ENCODE assay signal across 9 mouse cellular contexts in the genomic region with DNA sequence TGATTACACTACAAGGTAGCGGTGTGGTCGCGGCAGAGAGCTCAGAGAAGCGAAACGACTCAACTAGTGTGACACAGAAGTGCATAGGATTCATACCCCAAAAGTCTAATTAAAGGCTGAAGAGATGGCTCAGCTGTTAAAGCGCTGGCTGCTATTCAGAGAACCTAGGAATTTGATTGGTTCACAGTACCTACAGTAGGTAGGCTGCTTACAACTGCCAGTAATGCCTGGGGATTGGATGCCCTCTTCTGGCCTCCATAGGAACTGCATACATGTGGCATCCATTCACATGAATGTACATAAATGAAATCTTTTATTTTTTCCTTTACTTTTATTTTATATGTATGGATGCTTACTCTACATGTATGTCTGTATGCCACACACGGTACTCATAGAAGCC. TPM values are rescaled to one million over a fixed set of nuclear protein-coding genes. Genes with fewer than 3 reads are reported as not detected.
DNase-seq lines count a peak whose midpoint lies in the region; ATAC-seq and TF ChIP-seq lines count a peak whose summit lies in the region.
"Had no signal": no experiment of that assay in that cellular context is flagged by ENCODE, and none has a peak within 500 bp of the region (broad histone marks: within the 10 kb centered on the region; RNA-seq: fewer than 3 reads in every experiment).

No protein-coding gene starts in this region.

- no peak overlapping the region for H3K4me3 ChIP-seq in kidney, adult 2 months (ENCODE audit: insufficient read depth, low read depth, low read length)
- H3K4me3 ChIP-seq in kidney, embryonic 15.5 days (replicated peaks): no peak overlapping the region
- H3K4me3 ChIP-seq in G1E (ENCODE audit: low read depth, low read length): no peak overlapping the region
- H3K4me3 ChIP-seq in bone marrow, adult 2 months (replicated peaks; ENCODE audit: control insufficient read depth, low read depth, low read length): no peak overlapping the region
- no peak overlapping the region for H3K4me3 ChIP-seq in forebrain, embryonic 14.5 days (ENCODE audit: low read depth, low read length)

- no peaks in the 10 kb centered on the region for H3K27me3 ChIP-seq in kidney, adult 2 months (replicated peaks; ENCODE audit: control insufficient read depth, insufficient read depth, low read length)
- peaks cover 32% of the 10 kb centered on the region for H3K27me3 ChIP-seq in kidney, embryonic 15.5 days
- H3K27me3 ChIP-seq in G1E (ENCODE audit: insufficient read depth, low read length): peaks cover 19% of the 10 kb centered on the region
- H3K27me3 ChIP-seq in forebrain, embryonic 14.5 days (replicated peaks; ENCODE audit: control insufficient read depth, insufficient read depth, low read length): peaks cover 29% of the 10 kb centered on the region

- ATAC-seq in kidney, embryonic 15.5 days (replicated peaks; ENCODE audit: low FRiP score): no peak
- no peak for ATAC-seq in G1E (ENCODE audit: extremely low read depth, insufficient number of reproducible peaks, low FRiP score, poor library complexity, severe bottlenecking)
- ATAC-seq in forebrain, embryonic 14.5 days: peak; percentile 38; the same call in 1 of the 2 replicates

- H3K4me2 ChIP-seq in kidney, embryonic 15.5 days: no peak overlapping the region
- H3K4me2 ChIP-seq in forebrain, embryonic 14.5 days (ENCODE audit: low read length): no peak overlapping the region

- H3K9ac ChIP-seq in kidney, embryonic 15.5 days: no peak overlapping the region
- no peak overlapping the region for H3K9ac ChIP-seq in forebrain, embryonic 14.5 days (ENCODE audit: low read length)

- no peak for TF ChIP-seq POLR2A in kidney, adult 2 months (IDR thresholded peaks at IDR 0.05; ENCODE audit: low read depth, low read length)
- TF ChIP-seq POLR2A in bone marrow, adult 2 months (IDR thresholded peaks at IDR 0.05; ENCODE audit: borderline replicate concordance, control insufficient read depth, low read depth, low read length): no peak

- H3K27ac ChIP-seq in kidney, adult 2 months (ENCODE audit: insufficient read depth, low read depth, low read length): no peak overlapping the region
- H3K27ac ChIP-seq in kidney, embryonic 15.5 days: no peak overlapping the region
- no peak overlapping the region for H3K27ac ChIP-seq in bone marrow, adult 2 months (ENCODE audit: control insufficient read depth, insufficient read depth, low read depth, low read length, poor library complexity)
- no peak overlapping the region for H3K27ac ChIP-seq in forebrain, embryonic 14.5 days (ENCODE audit: low read depth, low read length)

- H3K9me3 ChIP-seq in kidney, embryonic 15.5 days (replicated peaks): no peaks in the 10 kb centered on the region
- H3K9me3 ChIP-seq in G1E (replicated peaks): peaks cover 12% of the 10 kb centered on the region
- no peaks in the 10 kb centered on the region for H3K9me3 ChIP-seq in forebrain, embryonic 14.5 days (replicated peaks; ENCODE audit: control insufficient read depth, low read length)

- intact Hi-C loops in left cerebral cortex, postnatal 25 days (cut with DNase I): no loop called here

- H3K36me3 ChIP-seq in kidney, adult 2 months (ENCODE audit: control insufficient read depth, insufficient read depth, low read length): no peaks in the 10 kb centered on the region
- H3K36me3 ChIP-seq in kidney, embryonic 15.5 days: no peaks in the 10 kb centered on the region
- peaks cover 7% of the 10 kb centered on the region for H3K36me3 ChIP-seq in G1E (replicated peaks)
- H3K36me3 ChIP-seq in forebrain, embryonic 14.5 days (ENCODE audit: control insufficient read depth, insufficient read depth, low read length): no peaks in the 10 kb centered on the region

- DNase-seq in kidney, adult 2 months: peak; percentile 81
- DNase-seq in G1E (ENCODE audit: low spot score): peak; percentile 48
- peak; percentile 73 for DNase-seq in forebrain, embryonic 14.5 days (ENCODE audit: low spot score)
- DNase-seq in left cerebral cortex, postnatal 25 days (ENCODE audit: low spot score in 2 of 2): peak; percentile 27 to 68
- peak; percentile 64 for DNase-seq in retina, postnatal 1 day
- DNase-seq in ovary, postnatal 10 days (ENCODE audit: low spot score): no peak

- H3K4me1 ChIP-seq in kidney, adult 2 months (ENCODE audit: control insufficient read depth, insufficient read depth, low read length): 0 out of 2 replicates have a peak, but pooled peaks cover 9% of the 10 kb centered on the region
- peaks cover 14% of the 10 kb centered on the region for H3K4me1 ChIP-seq in kidney, embryonic 15.5 days
- H3K4me1 ChIP-seq in G1E (ENCODE audit: insufficient read depth, low read depth, low read length): peaks cover 12% of the 10 kb centered on the region
- peaks cover 1% of the 10 kb centered on the region; the same call in 1 of the 2 replicates for H3K4me1 ChIP-seq in bone marrow, adult 2 months (ENCODE audit: control insufficient read depth, insufficient read depth, low read length)
- no peaks in the 10 kb centered on the region; the same call in 1 of the 2 replicates for H3K4me1 ChIP-seq in forebrain, embryonic 14.5 days (ENCODE audit: control insufficient read depth, insufficient read depth, low read length)

- WGBS in kidney, adult 2 months: 39% methylated on average over 7 of the region's 7 CpGs
- WGBS in kidney, embryonic 15.5 days: 36% methylated on average over 7 of the region's 7 CpGs
- WGBS in bone marrow, adult 2 months: 32% methylated on average over 7 of the region's 7 CpGs
- 31% methylated on average over 7 of the region's 7 CpGs for WGBS in forebrain, embryonic 14.5 days

- TF ChIP-seq CTCF in kidney, adult 2 months (conservative IDR thresholded peaks at IDR 0.05; ENCODE audit: insufficient read depth, insufficient read length, low read depth, low read length): peak; percentile 85
- TF ChIP-seq CTCF in G1E (IDR thresholded peaks at IDR 0.05; ENCODE audit: low read depth, low read length): peak; percentile 69; the same call in 1 of the 2 replicates
- TF ChIP-seq CTCF in bone marrow, adult 2 months (IDR thresholded peaks at IDR 0.05; ENCODE audit: control insufficient read depth, insufficient read depth, low read length): peak; percentile 34

RNA-seq across cellular contexts. Expression of gene Phlda2, which starts 3.7 kb away (rescaled TPM):
- polyA plus RNA-seq in kidney, adult 2 months (2012; rRNA removed): 46.6 and 50.2 TPM in 2 replicates
- 8.4 and 10.8 TPM in 2 replicates for polyA plus RNA-seq in kidney, embryonic 15.5 days (2015; fragmentation: Nextera tagmentation; extraction: Ambion mirVana)
- total RNA-seq in G1E (2014; fragmentation: Nextera tagmentation) (2.1 and 6.4 TPM in 2 replicates), G1E (2017) (3.2 and 3.8 TPM in 2 replicates)
- 18.7 and 22.1 TPM in 2 replicates for polyA plus RNA-seq in G1E (2012)
- 9.1 TPM in 1 of 2 replicates, not detected in the other for polyA plus RNA-seq in bone marrow, adult 2 months (2011; ENCODE audit: insufficient read depth, insufficient read length, low replicate concordance, missing spikeins)
- polyA plus RNA-seq in forebrain, embryonic 14.5 days (2014; fragmentation: Nextera tagmentation; extraction: Ambion mirVana): 0.32 TPM in 1 of 2 replicates, not detected in the other
- total RNA-seq in left cerebral cortex, postnatal 25 days (2021): not detected
- total RNA-seq: gastrocnemius, postnatal 36 days had no signal

RNA-seq across cellular contexts. Expression of gene Slc22a18, which starts 33.1 kb away (rescaled TPM):
- 1,125 and 1,412 TPM in 2 replicates for polyA plus RNA-seq in kidney, adult 2 months (2012; rRNA removed)
- 4.1 and 4.5 TPM in 2 replicates for polyA plus RNA-seq in kidney, embryonic 15.5 days (2015; fragmentation: Nextera tagmentation; extraction: Ambion mirVana)
- total RNA-seq in G1E (2014; fragmentation: Nextera tagmentation) (2.6 and 2.9 TPM in 2 replicates), G1E (2017) (3.9 and 5.0 TPM in 2 replicates)
- polyA plus RNA-seq in G1E (2012): 2.4 and 3.4 TPM in 2 replicates
- polyA plus RNA-seq in bone marrow, adult 2 months (2011; ENCODE audit: insufficient read depth, insufficient read length, low replicate concordance, missing spikeins): 3.3 TPM in 1 of 2 replicates, not detected in the other
- 0.52 and 0.66 TPM in 2 replicates for polyA plus RNA-seq in forebrain, embryonic 14.5 days (2014; fragmentation: Nextera tagmentation; extraction: Ambion mirVana)
- under 1 TPM in 1 of 2 experiments, not detected in 1; 0.78 TPM for total RNA-seq in left cerebral cortex, postnatal 25 days (2021)

RNA-seq across cellular contexts. Expression of gene Nap1l4, which starts 42.2 kb away (rescaled TPM):
- 60.2 and 68.7 TPM in 2 replicates for polyA plus RNA-seq in kidney, adult 2 months (2012; rRNA removed)
- 276 and 287 TPM in 2 replicates for polyA plus RNA-seq in kidney, embryonic 15.5 days (2015; fragmentation: Nextera tagmentation; extraction: Ambion mirVana)
- total RNA-seq in G1E (2014; fragmentation: Nextera tagmentation) (96.6 and 138 TPM in 2 replicates), G1E (2017) (146 and 158 TPM in 2 replicates)
- 59.5 and 84.7 TPM in 2 replicates for polyA plus RNA-seq in G1E (2012)
- 104 and 143 TPM in 2 replicates for polyA plus RNA-seq in bone marrow, adult 2 months (2011; ENCODE audit: insufficient read depth, insufficient read length, low replicate concordance, missing spikeins)
- 179 and 180 TPM in 2 replicates for polyA plus RNA-seq in forebrain, embryonic 14.5 days (2014; fragmentation: Nextera tagmentation; extraction: Ambion mirVana)
- total RNA-seq in left cerebral cortex, postnatal 25 days (2021): 100 to 1,000 TPM; 104 to 113 TPM

RNA-seq across cellular contexts. Expression of gene Cdkn1c, which starts 45.8 kb away (rescaled TPM):
- polyA plus RNA-seq in kidney, adult 2 months (2012; rRNA removed): 30.8 and 31.0 TPM in 2 replicates
- polyA plus RNA-seq in kidney, embryonic 15.5 days (2015; fragmentation: Nextera tagmentation; extraction: Ambion mirVana): 844 and 965 TPM in 2 replicates
- total RNA-seq in G1E (2014; fragmentation: Nextera tagmentation) (not detected in 2 replicates), G1E (2017) (0.06 TPM in 1 of 2 replicates, not detected in the other)
- polyA plus RNA-seq in G1E (2012): 0.03 and 0.15 TPM in 2 replicates
- polyA plus RNA-seq in bone marrow, adult 2 months (2011; ENCODE audit: insufficient read depth, insufficient read length, low replicate concordance, missing spikeins): 4.3 and 8.0 TPM in 2 replicates
- polyA plus RNA-seq in forebrain, embryonic 14.5 days (2014; fragmentation: Nextera tagmentation; extraction: Ambion mirVana): 229 and 231 TPM in 2 replicates
- total RNA-seq in left cerebral cortex, postnatal 25 days (2021): 10 to 100 TPM; 10.7 to 11.4 TPM

Comparison
In these comparisons a context has a peak if more than half of its experiments do, and no peak if none do; other contexts are left out.
1. RNA of gene Slc22a18, which starts 33.1 kb away (polyA plus RNA-seq): 1,125 to 1,412 TPM in kidney, adult 2 months; 4.1 to 4.5 TPM in kidney, embryonic 15.5 days, 2.4 to 3.4 TPM in G1E, 3.3 TPM in bone marrow, adult 2 months and 0.52 to 0.66 TPM in forebrain, embryonic 14.5 days; every median in the first group is over 100 times any median in the second.
2. CTCF ChIP-seq: peak in every context shown above with its lines; median percentile 85 in kidney, adult 2 months; 69 in G1E; 34 in bone marrow, adult 2 months.